Mouse (Mus musculus) cortical plate, adult 2 months (tissue): ENCODE measurements around the gene Patl1. TPM values are rescaled to one million over a fixed set of nuclear protein-coding genes. Genes with fewer than 3 reads are reported as not detected.
"Not testable (repeated sequence)": the region's sequence is repeated elsewhere in the genome, so short reads cannot be mapped to it uniquely, and the experiment has no call there.

ENCODE experiments used
- H3K27ac ChIP-seq: fragments of 200-500 bp; 2 replicates; pipeline ENCODE4 v1.5.1; 2012; ENCODE audit warnings: low read length, control low read depth, inconsistent platforms; ENCODE audit not compliant: insufficient read depth
- H3K4me1 ChIP-seq: fragments of 200-500 bp; 2 replicates; pipeline ENCODE4 v1.6.1; 2011; ENCODE audit warnings: low read length; ENCODE audit not compliant: control insufficient read depth, insufficient read depth
- H3K4me3 ChIP-seq: fragments of 200-500 bp; 2 replicates; pipeline ENCODE4 v1.5.1; 2011; ENCODE audit warnings: mild to moderate bottlenecking, low read length, control low read depth; ENCODE audit not compliant: insufficient read depth
- CTCF ChIP-seq: fragments of 200-500 bp; IDR thresholded peaks from 2 replicates; pipeline ENCODE4 v1.5.1; 2011; ENCODE audit warnings: mild to moderate bottlenecking, control low read depth, low read length; ENCODE audit not compliant: insufficient read depth; ENCODE audit errors: extremely low read depth
- POLR2A ChIP-seq: fragments of 200-500 bp; IDR thresholded peaks from 2 replicates; pipeline ENCODE4 v1.6.1; 2011; ENCODE audit warnings: mild to moderate bottlenecking, low read length, control low read depth; ENCODE audit not compliant: insufficient read depth; ENCODE audit errors: extremely low read depth
- polyA plus RNA-seq: library from polyadenylated mRNA; depleted of rRNA; stranded (reverse); fragments of >200 nt; gene quantifications from 2 replicates; pipeline ENCODE4 v1.2.3, GENCODE M21; 2012

The Patl1 gene
- polyA plus RNA-seq, 1 experiment, result 17.2 TPM

- TF ChIP-seq POLR2A (no peak), CTCF (no peak)
- Histone ChIP-seq H3K27ac (no peak overlapping the region), H3K4me1 (no peaks in the 10 kb centered on the region), H3K4me3 (no peak overlapping the region)
Measured at GRCm38 (mm10) chr19:11926380-11926779, 14.2 kb downstream of the Patl1 start.

- H3K4me1 ChIP-seq, result no peaks in the 10 kb centered on the region
- no peak overlapping the region for H3K4me3 ChIP-seq
- H3K27ac ChIP-seq, result no peak overlapping the region
- no peak for TF ChIP-seq CTCF
- TF ChIP-seq POLR2A, result no peak
Measured at GRCm38 (mm10) chr19:11928025-11928748, 16.0 kb downstream of the Patl1 start.

GRCm38 (mm10) chr19:11946460-11946859, 34.3 kb downstream of the Patl1 start:
- not testable (repeated sequence) for H3K4me3 ChIP-seq, H3K27ac ChIP-seq, H3K4me1 ChIP-seq

GRCm38 (mm10) chr19:11949878-11950277, 37.7 kb downstream of the Patl1 start:
- TF ChIP-seq CTCF (no peak), POLR2A (no peak)
- Histone ChIP-seq H3K27ac (no peak overlapping the region), H3K4me3 (no peak overlapping the region), H3K4me1 (no peaks in the 10 kb centered on the region)

GRCm38 (mm10) chr19:11950747-11951146, 38.5 kb downstream of the Patl1 start:
- Histone ChIP-seq H3K4me3 (no peak overlapping the region), H3K27ac (no peak overlapping the region), H3K4me1 (no peaks in the 10 kb centered on the region)
- no peak for TF ChIP-seq CTCF
- no peak for TF ChIP-seq POLR2A

GRCm38 (mm10) chr19:11954206-11954605, 42.0 kb downstream of the Patl1 start:
- H3K4me1 ChIP-seq, result no peaks in the 10 kb centered on the region
- TF ChIP-seq POLR2A (no peak), CTCF (no peak)
- no peak overlapping the region for H3K4me3 ChIP-seq
- no peak overlapping the region for H3K27ac ChIP-seq

GRCm38 (mm10) chr19:11956636-11957035, 44.4 kb downstream of the Patl1 start:
- Histone ChIP-seq H3K4me1 (no peaks in the 10 kb centered on the region), H3K27ac (no peak overlapping the region), H3K4me3 (no peak overlapping the region)
- TF ChIP-seq POLR2A, result no peak
- no peak for TF ChIP-seq CTCF

GRCm38 (mm10) chr19:11957396-11957795, 45.2 kb downstream of the Patl1 start:
- Histone ChIP-seq H3K4me1 (no peaks in the 10 kb centered on the region), H3K27ac (no peak overlapping the region), H3K4me3 (no peak overlapping the region)
- TF ChIP-seq CTCF (no peak), POLR2A (no peak)

GRCm38 (mm10) chr19:11957846-11958245, 45.6 kb downstream of the Patl1 start:
- no peak overlapping the region for H3K4me3 ChIP-seq
- H3K27ac ChIP-seq, result no peak overlapping the region
- no peak for TF ChIP-seq CTCF
- no peak for TF ChIP-seq POLR2A
- no peaks in the 10 kb centered on the region for H3K4me1 ChIP-seq

GRCm38 (mm10) chr19:11964266-11964665, 52.1 kb downstream of the Patl1 start:
- no peak overlapping the region for H3K27ac ChIP-seq
- H3K4me3 ChIP-seq, result no peak overlapping the region
- TF ChIP-seq CTCF, result no peak
- TF ChIP-seq POLR2A, result no peak
- peaks cover 2% of the 10 kb centered on the region; the same call in 1 of the 2 replicates for H3K4me1 ChIP-seq
